Mouse (Mus musculus) MEL (cell line): ENCODE measurements at regions not wholly inside any gene's neighbourhood (a gene's known extent, or its start where the extent isn't known, plus 50 kb on each side); places are given as distances from the start of the nearest gene placed in this dataset.

Experiments used
- CTCF ChIP-seq, 3 experiments: IDR thresholded peaks in 2 of 3; conservative IDR thresholded peaks in 1 of 3; 2 replicates each; pipeline ENCODE4 v1.5.1; 2011 to 2012; ENCODE audit warnings: low read length in 3 of 3, low read depth in 2 of 3, mild to moderate bottlenecking in 2 of 3, improper control_type of control experiment in 1 of 3, inconsistent platforms in 1 of 3, mixed read lengths in 1 of 3, moderate library complexity in 1 of 3; ENCODE audit not compliant: control insufficient read depth in 1 of 3, insufficient read depth in 1 of 3, poor library complexity in 1 of 3, severe bottlenecking in 1 of 3
- EP300 ChIP-seq, 2 experiments: IDR thresholded peaks; 2 replicates each; pipeline ENCODE4 v1.6.1; 2011; ENCODE audit warnings: improper control_type of control experiment in 2 of 2, low read length in 2 of 2, low read depth in 1 of 2, mild to moderate bottlenecking in 1 of 2
- HCFC1 ChIP-seq: IDR thresholded peaks from 2 replicates; pipeline ENCODE4 v1.6.1; 2012; ENCODE audit warnings: low read depth, mild to moderate bottlenecking, inconsistent platforms, low read length, improper control_type of control experiment, moderate library complexity
- POLR2AphosphoS5 ChIP-seq: IDR thresholded peaks from 2 replicates; pipeline ENCODE4 v1.6.1; 2012; ENCODE audit warnings: low read depth, borderline replicate concordance, mild to moderate bottlenecking, inconsistent platforms, low read length, moderate library complexity, mixed read lengths
- ZC3H11A ChIP-seq: IDR thresholded peaks from 2 replicates; pipeline ENCODE4 v1.6.1; 2012; ENCODE audit warnings: low read depth, mild to moderate bottlenecking, inconsistent platforms, low read length, improper control_type of control experiment

GRCm38 (mm10) chr2:66941188-66941587 is 156.5 kb upstream of the Scn7a start:
- TF ChIP-seq CTCF (IDR thresholded peaks at IDR 0.05 in 2 of 3, conservative IDR thresholded peaks at IDR 0.05 in 1 of 3; ENCODE audit: control insufficient read depth in 1 of 3, insufficient read depth in 1 of 3, low read depth in 2 of 3, low read length in 3 of 3, poor library complexity in 1 of 3, severe bottlenecking in 1 of 3): no peak
- no peak for TF ChIP-seq ZC3H11A
- no peak for TF ChIP-seq HCFC1
- TF ChIP-seq POLR2AphosphoS5: no peak
- no peak for TF ChIP-seq EP300 (IDR thresholded peaks at IDR 0.05; ENCODE audit: low read depth in 1 of 2, low read length in 2 of 2)
